Mouse (Mus musculus) kidney, embryonic 14.5 days (tissue): ENCODE results near the gene Urgcp. TPM values are rescaled to one million over a fixed set of nuclear protein-coding genes. Genes with fewer than 3 reads are reported as not detected.
"Not testable (repeated sequence)": the region's sequence is repeated elsewhere in the genome, so short reads cannot be mapped to it uniquely, and the experiment has no call there.

Source experiments
- ATAC-seq: fragments of 200-750 bp; cut with Nextera tagmentation; 2 replicates; pipeline ENCODE4 v1.8.0; 2017; ENCODE audit warnings: moderate number of reproducible peaks, mild to moderate bottlenecking, moderate TSS enrichment, moderate library complexity; ENCODE audit not compliant: low FRiP score, low TSS enrichment
- H3K27ac ChIP-seq: fragments of 300-500 bp; sonication (generic); 2 replicates; pipeline ENCODE4 v1.5.1; 2014; ENCODE audit warnings: low read depth, mild to moderate bottlenecking, low read length, moderate library complexity, mixed read lengths
- H3K27me3 ChIP-seq: fragments of 300-500 bp; sonication (generic); 2 replicates; pipeline ENCODE4 v1.6.1; 2014; ENCODE audit warnings: mild to moderate bottlenecking, low read length; ENCODE audit not compliant: control insufficient read depth, insufficient read depth
- H3K36me3 ChIP-seq: fragments of 300-500 bp; sonication (generic); 2 replicates; pipeline ENCODE4 v1.6.1; 2014; ENCODE audit warnings: low read length, mixed read lengths; ENCODE audit not compliant: control insufficient read depth, insufficient read depth
- H3K4me1 ChIP-seq: fragments of 300-500 bp; sonication (generic); 2 replicates; pipeline ENCODE4 v1.6.1; 2014; ENCODE audit warnings: low read length, mixed read lengths; ENCODE audit not compliant: control insufficient read depth, insufficient read depth
- H3K4me2 ChIP-seq: fragments of 300-500 bp; sonication (generic); replicated peaks from 2 replicates; pipeline ENCODE4 v1.6.1; 2014; ENCODE audit warnings: low read depth, mild to moderate bottlenecking, low read length
- H3K4me3 ChIP-seq: fragments of 300-500 bp; sonication (generic); 2 replicates; pipeline ENCODE4 v1.5.1; 2014; ENCODE audit warnings: mild to moderate bottlenecking, low read length
- H3K9ac ChIP-seq: fragments of 300-500 bp; sonication (generic); 2 replicates; pipeline ENCODE4 v1.6.1; 2014; ENCODE audit warnings: low read depth, mild to moderate bottlenecking, low read length, moderate library complexity
- H3K9me3 ChIP-seq: fragments of 300-500 bp; sonication (generic); 2 replicates; pipeline ENCODE4 v1.6.1; 2016; ENCODE audit warnings: low read length; ENCODE audit not compliant: control insufficient read depth
- WGBS: fragments of 180-500 bp; shearing (Covaris S2); extraction: QIAGEN DNeasy Blood & Tissue Kit; methylation state at CpG from one replicate; pipeline ENCODE4 v1.1.7; 2014; 5-methylcytosine and 5-hydroxymethylcytosine counted together
- polyA plus RNA-seq: library from polyadenylated mRNA; unstranded; fragments of >200 nt; fragmentation: Nextera tagmentation; extraction: Ambion mirVana; gene quantifications from 2 replicates; pipeline ENCODE4 v1.2.1, GENCODE M21; 2014

Urgcp gene
- polyA plus RNA-seq: 9.9 and 15.1 TPM in 2 replicates

GRCm38 (mm10) chr11:5761820-5762632 lies at the start of gene Urgcp:
TSS of gene Urgcp (minus strand) at chr11:5762376.
- H3K9me3 ChIP-seq: no peaks in the 10 kb centered on the region
- peak within 1 kb of the TSS; percentile 93 for H3K27ac ChIP-seq
- ATAC-seq: peak; percentile 98
- under 1% methylated on average over 68 of the region's 68 CpGs for WGBS
- no peaks in the 10 kb centered on the region for H3K27me3 ChIP-seq
- peak within 1 kb of the TSS; percentile 64 for H3K4me3 ChIP-seq
- peak within 1 kb of the TSS; percentile 87 for H3K9ac ChIP-seq
- peaks cover 7% of the 10 kb centered on the region; the same call in 1 of the 2 replicates for H3K4me1 ChIP-seq
- peak within 1 kb of the TSS; percentile 81 for H3K4me2 ChIP-seq
- no peaks in the 10 kb centered on the region; the same call in 1 of the 2 replicates for H3K36me3 ChIP-seq

- H3K4me2 ChIP-seq, H3K27ac ChIP-seq, ATAC-seq, H3K27me3 ChIP-seq, H3K36me3 ChIP-seq, H3K9me3 ChIP-seq, H3K4me1 ChIP-seq, H3K9ac ChIP-seq, H3K4me3 ChIP-seq: not testable (repeated sequence)
- 86% methylated on average over 4 of the region's 4 CpGs for WGBS
These were observed 47.3 kb upstream of the Urgcp start for GRCm38 (mm10) chr11:5809487-5809886.

- no peak for ATAC-seq
- Histone ChIP-seq H3K4me2 (no peak overlapping the region), H3K36me3 (no peaks in the 10 kb centered on the region), H3K9me3 (no peaks in the 10 kb centered on the region), H3K9ac (no peak overlapping the region), H3K27me3 (no peaks in the 10 kb centered on the region), H3K27ac (no peak overlapping the region), H3K4me3 (no peak overlapping the region), H3K4me1 (no peaks in the 10 kb centered on the region)
- 87% methylated on average over 9 of the region's 9 CpGs for WGBS
These were observed 45.8 kb upstream of the Urgcp start for GRCm38 (mm10) chr11:5807956-5808355.

GRCm38 (mm10) chr11:5805711-5806110 lies 43.5 kb upstream of the Urgcp start:
- H3K27ac ChIP-seq: no peak overlapping the region
- ATAC-seq: no peak
- H3K9me3 ChIP-seq: no peaks in the 10 kb centered on the region
- H3K36me3 ChIP-seq: no peaks in the 10 kb centered on the region; the same call in 1 of the 2 replicates
- H3K4me1 ChIP-seq: no peaks in the 10 kb centered on the region
- H3K4me2 ChIP-seq: no peak overlapping the region
- H3K9ac ChIP-seq: no peak overlapping the region
- WGBS: 80% methylated on average over 3 of the region's 3 CpGs
- no peaks in the 10 kb centered on the region for H3K27me3 ChIP-seq
- no peak overlapping the region for H3K4me3 ChIP-seq

- Histone ChIP-seq H3K4me1 (no peaks in the 10 kb centered on the region; the same call in 1 of the 2 replicates), H3K36me3 (peaks cover 14% of the 10 kb centered on the region), H3K4me2 (no peak overlapping the region), H3K27me3 (no peaks in the 10 kb centered on the region), H3K9me3 (no peaks in the 10 kb centered on the region), H3K4me3 (no peak overlapping the region), H3K9ac (no peak overlapping the region), H3K27ac (no peak overlapping the region)
- WGBS: 78% methylated on average over 5 of the region's 5 CpGs
- ATAC-seq: no peak
These were observed 42.0 kb upstream of the Urgcp start for GRCm38 (mm10) chr11:5804174-5804573.

GRCm38 (mm10) chr11:5803551-5803981 lies 41.4 kb upstream of the Urgcp start, which contains the start of gene Pgam2:
TSS of gene Pgam2 (minus strand) at chr11:5803733.
- no peaks in the 10 kb centered on the region; the same call in 1 of the 2 replicates for H3K4me1 ChIP-seq
- ATAC-seq: no peak
- peaks cover 20% of the 10 kb centered on the region for H3K36me3 ChIP-seq
- 56% methylated on average over 8 of the region's 8 CpGs for WGBS
- H3K4me3 ChIP-seq: no peak within 1 kb of the TSS
- no peak within 1 kb of the TSS for H3K9ac ChIP-seq
- no peaks in the 10 kb centered on the region for H3K27me3 ChIP-seq
- H3K4me2 ChIP-seq: no peak within 1 kb of the TSS
- H3K9me3 ChIP-seq: no peaks in the 10 kb centered on the region
- H3K27ac ChIP-seq: no peak within 1 kb of the TSS

GRCm38 (mm10) chr11:5802457-5803217 lies 40.5 kb upstream of the Urgcp start:
- no peak overlapping the region for H3K27ac ChIP-seq
- peaks cover 25% of the 10 kb centered on the region for H3K36me3 ChIP-seq
- H3K9ac ChIP-seq: no peak overlapping the region
- no peak overlapping the region for H3K4me3 ChIP-seq
- ATAC-seq: 0 out of 2 replicates have a peak, but pooled peaks have one; percentile 13
- no peaks in the 10 kb centered on the region; the same call in 1 of the 2 replicates for H3K4me1 ChIP-seq
- H3K27me3 ChIP-seq: no peaks in the 10 kb centered on the region
- WGBS: 72% methylated on average over 8 of the region's 8 CpGs
- no peaks in the 10 kb centered on the region for H3K9me3 ChIP-seq
- no peak overlapping the region for H3K4me2 ChIP-seq

GRCm38 (mm10) chr11:5802005-5802404 lies 39.8 kb upstream of the Urgcp start:
- no peaks in the 10 kb centered on the region for H3K27me3 ChIP-seq
- H3K4me1 ChIP-seq: no peaks in the 10 kb centered on the region; the same call in 1 of the 2 replicates
- ATAC-seq: no peak
- H3K4me2 ChIP-seq: no peak overlapping the region
- no peaks in the 10 kb centered on the region for H3K9me3 ChIP-seq
- 70% methylated on average over 12 of the region's 12 CpGs for WGBS
- H3K36me3 ChIP-seq: peaks cover 32% of the 10 kb centered on the region
- H3K4me3 ChIP-seq: no peak overlapping the region
- no peak overlapping the region for H3K9ac ChIP-seq
- H3K27ac ChIP-seq: no peak overlapping the region
